Mouse (Mus musculus): ENCODE measurements around the gene Ypel3.
"Not testable (repeated sequence)": the region's sequence is repeated elsewhere in the genome, so short reads cannot be mapped to it uniquely, and the experiment has no call there.

Ypel3 gene

DNA sequence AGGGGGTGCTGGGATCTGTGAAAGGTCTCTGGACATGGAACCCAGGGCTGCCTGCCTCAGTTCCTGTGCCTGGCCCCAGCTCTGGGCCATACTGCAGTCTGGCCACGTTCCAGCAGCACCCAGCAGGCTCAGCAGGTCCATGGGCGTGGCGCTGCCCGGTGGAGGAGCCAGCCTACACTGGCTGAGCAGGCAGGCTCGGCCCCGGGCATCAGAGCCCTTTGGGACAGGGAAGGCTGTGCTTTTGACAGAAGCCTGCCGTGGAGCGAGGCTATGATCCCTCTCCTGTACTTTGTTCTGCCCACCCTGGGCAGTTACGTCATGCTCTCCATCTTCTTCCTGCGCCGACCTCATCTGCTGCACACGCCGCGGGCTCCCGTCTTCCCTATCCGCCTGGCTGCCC, 10.6 kb upstream of the Ypel3 start, which contains the start of gene Gdpd3:
Gene Gdpd3, plus strand, starts transcription at position 134 of the 400 bp plus-strand sequence.
- no peak for DNase-seq (ENCODE audit: low read depth)

DNA sequence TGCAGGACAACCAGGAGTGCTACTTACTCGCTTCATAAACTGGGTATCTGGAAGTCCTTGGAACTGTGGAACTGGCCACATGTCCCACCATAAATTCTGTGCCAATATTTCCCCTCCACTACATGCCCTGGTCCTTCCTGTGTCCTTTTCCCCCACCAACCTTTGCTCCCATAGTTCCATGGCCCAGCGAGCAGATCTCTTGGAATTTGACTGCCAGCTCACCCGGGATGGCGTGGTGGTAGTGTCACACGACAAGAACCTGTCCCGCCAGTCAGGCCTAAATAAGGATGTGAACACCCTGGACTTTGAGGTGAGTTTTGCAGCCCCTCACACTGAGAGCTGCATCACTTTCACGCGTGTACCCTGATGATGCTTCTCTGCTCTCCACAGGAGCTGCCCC, 9.8 kb upstream of the Ypel3 start:
- no peak for DNase-seq (ENCODE audit: low read depth)

DNA sequence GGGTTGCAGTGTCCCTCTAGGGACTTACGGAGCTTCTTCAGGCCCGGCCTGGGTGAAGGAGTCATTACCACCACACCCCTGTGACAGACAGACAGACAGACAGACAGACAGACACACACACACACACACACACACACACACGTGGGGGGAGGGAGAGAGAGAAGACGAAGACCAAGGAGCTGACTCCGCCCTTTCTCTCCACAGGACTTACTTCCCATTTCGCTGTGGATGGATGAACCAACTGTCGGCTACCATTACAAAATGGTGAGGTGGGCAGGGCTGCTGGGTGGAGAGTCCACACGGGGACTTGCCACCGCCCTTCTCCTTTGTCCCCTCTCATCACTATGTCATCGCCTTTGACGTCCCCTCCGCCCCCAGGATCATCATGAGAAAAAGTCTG, 6.0 kb upstream of the Ypel3 start:
- no peak for DNase-seq (ENCODE audit: low read depth)

DNA sequence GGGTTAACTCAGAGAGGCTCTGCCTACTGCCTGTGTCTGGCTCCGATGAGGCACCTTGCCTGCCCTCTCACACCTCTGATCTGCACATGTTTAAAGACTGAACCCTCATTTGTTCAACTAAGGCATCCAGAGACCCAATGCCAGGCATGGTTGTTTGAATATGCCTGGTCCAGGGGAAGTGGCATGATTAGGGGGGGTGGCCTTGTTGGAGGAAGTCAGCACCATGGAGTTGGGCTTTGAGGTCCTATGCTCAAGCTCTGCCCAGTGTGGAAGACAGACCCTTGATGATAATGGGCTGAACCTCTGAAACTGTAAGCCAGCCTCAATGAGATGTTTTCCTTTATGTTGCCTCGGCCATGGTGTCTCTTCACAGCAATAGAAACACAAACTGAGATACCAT, 3.4 kb upstream of the Ypel3 start:
- DNase-seq (ENCODE audit: low read depth) = no peak

DNA sequence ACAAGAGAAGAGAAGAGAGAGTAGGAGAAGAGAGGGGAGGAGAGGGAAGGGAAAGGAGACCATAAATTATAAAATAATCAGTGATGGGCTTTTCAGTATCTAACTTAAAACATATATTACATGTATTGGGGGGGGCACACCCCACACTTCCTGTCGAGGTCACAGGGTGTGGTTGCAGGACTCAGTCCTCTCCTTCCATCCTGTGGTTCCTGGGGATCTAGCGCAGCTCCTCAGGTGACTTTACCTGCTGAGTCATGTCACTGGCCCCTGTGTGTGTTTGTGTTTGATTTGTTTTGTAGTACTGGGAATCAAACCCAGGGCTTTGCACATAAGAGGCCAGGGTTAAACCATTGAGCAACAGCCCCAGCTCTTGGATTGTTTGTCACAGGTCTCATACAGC, 2.3 kb upstream of the Ypel3 start:
- peak; percentile 49 for DNase-seq (ENCODE audit: low read depth)

DNA sequence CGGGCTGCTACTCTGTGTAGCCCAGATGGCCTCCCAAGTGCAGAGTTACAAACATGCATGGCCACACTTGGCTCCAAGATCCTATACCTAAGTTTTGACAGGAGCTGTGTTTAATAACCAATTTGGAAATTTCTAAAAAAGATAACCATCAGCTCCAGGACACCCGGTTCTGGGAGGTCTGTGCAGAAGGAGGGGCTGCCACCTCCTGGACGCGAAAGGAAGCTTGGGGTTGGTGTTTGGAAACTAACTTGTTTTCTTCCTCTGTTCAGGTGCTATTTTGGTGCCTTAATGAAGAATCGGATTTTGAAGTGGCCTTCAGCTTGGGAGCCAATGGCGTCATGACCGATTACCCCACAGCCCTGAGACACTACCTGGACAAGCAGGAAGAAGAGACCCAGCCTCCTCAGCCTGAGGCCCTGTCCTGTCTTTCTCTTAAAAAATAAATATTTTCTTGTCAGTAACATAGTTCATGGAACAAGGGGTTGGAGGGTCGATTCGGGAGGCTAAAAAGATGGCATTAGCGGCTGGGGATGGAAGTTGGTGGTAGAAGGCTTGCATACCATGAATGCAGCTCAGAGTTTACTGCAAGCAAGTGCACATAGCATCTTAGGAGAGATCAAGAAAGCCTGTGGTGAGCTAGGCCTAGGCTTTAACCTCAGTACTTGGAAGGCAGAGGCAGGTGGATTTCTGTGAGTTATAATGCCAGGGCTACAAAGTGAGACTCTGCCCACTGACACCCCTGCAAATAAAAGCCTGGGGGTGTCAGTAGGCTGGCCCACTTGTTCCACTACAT, 1.4 kb upstream of the Ypel3 start:
- peak; percentile 48 for DNase-seq (ENCODE audit: low read depth)

DNA sequence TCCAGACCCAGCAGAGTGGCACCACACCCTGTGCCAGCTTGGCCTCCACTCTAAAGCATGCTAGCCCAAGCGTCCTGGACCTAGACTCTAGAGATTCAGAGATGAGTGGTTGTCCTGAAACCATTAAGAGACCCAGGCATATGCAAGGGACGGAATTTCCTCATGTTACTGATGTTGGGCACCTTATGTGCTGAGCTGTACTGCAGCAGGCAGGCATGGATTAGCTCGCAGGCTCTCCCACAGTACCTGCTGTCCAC, 849 bp upstream of the Ypel3 start:
- no peak for DNase-seq (ENCODE audit: low read depth)

DNA sequence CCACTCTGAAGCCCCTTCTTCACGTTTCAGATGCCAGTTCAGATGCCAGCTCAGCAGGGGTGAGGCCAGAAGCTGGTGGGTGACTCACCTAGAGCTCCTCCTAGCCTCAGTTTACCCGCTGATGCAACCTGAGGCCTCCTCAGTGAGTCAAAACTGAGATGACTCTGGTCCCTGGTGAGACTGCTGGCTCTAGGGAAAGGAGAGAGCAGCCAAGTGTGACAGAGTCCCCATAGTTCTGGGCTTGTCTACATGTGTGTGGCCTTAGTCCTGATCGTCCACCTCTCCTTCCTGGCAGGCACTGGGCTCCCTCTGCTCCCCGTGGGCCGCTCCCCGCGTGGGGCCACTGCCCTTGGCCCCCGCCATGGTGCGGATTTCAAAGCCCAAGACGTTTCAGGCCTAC, 721 bp downstream of the Ypel3 start:
- DNase-seq (ENCODE audit: low read depth) = peak; percentile 41

DNA sequence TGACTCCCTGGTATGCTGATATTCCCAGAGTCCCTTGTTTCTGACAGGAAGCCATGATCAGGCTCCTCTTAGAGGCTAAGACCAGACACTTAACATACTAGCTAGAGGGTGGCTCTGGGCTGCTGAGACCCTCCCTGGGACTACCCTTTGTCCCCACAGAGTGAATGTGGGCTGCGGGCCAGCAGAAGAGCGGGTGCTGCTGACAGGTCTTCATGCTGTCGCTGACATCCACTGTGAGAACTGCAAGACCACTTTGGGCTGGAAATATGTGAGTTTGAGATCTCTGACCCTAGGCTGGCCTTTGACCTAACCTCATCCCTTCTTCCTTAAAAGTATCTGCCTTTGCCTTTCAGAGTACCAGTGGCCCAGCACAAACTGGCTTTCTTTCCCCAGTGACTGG, 1.4 kb downstream of the Ypel3 start:
- DNase-seq (ENCODE audit: low read depth) = no peak

DNA sequence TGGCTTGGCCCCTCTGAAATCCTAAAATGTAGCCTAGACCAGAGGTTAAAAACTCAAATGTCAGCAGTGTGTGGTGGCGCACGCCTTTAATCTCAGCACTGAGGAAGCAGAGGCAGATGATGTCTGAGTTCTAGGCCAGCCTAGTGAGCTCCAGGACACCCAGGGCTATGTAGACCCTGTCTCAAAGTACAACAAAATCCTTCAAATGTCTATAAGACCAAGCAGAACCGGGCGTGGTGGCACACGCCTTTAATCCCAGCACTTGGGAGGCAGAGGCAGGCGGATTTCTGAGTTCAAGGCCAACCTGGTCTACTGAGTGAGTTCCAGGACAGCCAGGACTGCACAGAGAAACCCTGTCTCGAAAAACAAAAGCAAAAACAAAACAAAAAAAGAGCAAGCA, 2.3 kb downstream of the Ypel3 start:
- DNase-seq (ENCODE audit: low read depth) = not testable (repeated sequence)

DNA sequence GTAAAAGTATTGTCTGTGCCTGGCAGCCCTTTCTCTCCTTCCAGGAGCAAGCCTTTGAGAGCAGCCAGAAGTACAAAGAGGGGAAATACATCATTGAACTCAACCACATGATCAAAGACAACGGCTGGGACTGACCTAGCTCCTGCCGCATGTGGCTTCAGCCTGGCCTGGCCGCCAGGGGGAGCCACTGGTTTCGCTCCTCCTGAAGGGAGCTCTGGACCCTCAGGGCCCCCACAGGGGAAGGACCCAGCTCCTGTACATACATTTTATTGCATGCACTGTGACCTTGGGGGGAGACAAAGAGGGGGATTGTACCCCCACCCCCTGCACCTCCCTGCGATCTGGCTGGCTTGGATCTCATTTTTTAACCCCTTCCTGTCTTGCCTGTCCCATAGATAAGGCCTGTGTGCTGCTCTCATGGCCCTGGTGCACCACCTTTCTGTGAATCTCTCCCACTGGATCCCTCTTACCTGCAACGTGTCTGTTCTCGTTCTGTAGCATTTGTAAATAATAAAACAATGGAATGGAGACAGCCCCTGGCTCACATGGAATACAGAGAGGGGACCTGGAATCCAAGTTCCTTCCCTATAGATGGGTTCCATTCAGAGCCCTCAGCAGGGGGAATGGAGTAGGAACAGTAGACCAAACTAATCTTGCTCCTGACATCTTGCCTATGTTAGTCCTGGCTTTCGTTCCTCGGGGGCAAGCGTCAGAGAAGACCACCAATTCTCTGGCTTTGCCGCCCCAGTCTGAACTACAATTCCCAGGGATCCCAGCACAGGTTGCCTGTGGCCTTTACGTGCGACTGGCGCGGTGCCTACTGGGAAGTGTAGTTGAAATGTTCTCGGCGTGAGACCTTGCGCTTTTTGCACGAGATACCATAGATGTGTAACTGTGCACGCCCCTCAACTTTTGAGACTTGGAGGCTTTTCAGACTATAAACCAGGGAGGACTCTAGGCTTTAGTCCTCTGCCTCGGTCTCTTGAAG, 3.5 kb downstream of the Ypel3 start:
- DNase-seq (ENCODE audit: low read depth) = peak; percentile 88

DNA sequence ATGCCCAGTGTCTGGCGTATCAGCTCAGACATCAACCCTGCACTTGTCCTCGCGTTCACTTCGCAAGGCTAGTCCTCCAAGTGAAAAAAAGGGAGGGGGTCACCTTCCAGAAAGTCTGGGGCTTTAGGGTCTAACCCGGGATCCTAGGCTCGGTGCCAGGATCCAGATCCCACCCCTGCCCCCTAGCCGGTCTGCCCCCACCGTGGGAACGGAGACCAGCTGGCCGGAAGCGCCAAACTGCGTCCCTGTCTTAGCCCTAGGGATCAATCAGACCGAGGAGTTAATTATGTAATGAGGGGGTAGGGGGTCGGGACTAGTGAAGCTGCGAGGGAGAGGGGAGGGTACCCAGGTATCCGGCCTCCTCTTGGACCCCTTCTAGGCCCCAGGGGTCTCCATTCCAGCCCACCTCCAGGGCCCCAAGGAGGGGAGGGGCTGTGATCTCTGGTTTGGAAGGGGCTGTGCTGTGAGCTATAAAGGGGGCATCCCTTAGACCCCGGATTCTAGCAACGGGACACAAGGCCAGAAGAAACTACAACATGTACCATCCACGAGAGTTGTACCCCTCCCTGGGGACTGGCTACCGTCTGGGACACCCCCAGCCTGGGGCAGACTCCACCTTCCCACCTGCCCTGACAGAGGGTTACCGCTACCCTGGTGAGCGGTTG, 4.3 kb downstream of the Ypel3 start, which contains the start of gene Tbx6:
Gene Tbx6, plus strand, starts transcription at position 513 of the 665 bp plus-strand sequence.
- no peak for DNase-seq (ENCODE audit: low read depth)

DNA sequence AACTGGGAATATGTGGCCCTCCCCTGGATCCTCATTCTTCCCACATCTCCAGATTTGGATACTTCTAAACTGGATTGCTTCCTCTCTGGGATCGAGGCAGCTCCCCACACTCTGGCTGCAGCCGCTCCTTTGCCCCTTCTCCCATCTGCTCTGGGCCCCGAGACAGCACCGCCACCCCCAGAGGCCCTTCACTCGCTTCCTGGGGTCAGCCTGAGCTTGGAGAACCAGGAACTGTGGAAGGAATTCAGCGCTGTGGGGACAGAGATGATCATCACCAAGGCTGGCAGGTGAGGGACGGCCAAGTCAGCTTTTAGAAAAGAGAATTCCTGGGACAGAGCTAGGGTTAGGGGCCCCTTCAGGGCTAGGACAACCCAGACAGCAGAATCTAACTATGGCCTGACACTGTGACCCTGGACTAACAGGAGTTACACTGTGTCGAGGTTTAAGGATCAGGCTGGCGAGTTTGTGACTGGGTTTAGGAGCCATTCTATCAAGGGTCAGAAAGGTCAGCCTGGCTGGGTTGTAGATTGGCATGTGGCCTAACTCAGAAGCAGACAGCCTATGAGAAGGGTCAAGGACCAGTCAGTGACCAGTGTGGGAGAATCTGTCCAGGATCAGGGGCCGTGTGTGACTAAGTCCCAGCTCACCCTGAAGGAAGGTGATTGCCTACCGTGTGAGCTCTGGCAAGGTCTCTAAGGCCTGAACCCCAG, 5.1 kb downstream of the Ypel3 start:
- no peak for DNase-seq (ENCODE audit: low read depth)

DNA sequence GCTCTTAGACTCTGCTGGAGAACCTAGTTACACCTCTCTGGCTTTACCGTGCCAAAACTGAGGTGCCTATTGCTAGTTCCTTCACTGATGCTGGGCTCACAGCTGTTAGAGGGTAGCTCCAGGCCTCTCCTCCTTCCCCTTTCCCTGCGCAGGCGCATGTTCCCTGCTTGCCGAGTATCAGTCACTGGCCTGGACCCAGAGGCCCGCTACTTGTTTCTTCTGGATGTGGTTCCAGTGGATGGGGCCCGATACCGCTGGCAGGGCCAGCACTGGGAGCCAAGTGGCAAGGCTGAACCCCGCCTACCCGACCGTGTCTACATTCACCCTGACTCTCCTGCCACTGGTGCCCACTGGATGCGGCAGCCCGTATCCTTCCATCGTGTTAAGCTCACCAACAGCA, 5.9 kb downstream of the Ypel3 start:
- DNase-seq (ENCODE audit: low read depth) = no peak

DNA sequence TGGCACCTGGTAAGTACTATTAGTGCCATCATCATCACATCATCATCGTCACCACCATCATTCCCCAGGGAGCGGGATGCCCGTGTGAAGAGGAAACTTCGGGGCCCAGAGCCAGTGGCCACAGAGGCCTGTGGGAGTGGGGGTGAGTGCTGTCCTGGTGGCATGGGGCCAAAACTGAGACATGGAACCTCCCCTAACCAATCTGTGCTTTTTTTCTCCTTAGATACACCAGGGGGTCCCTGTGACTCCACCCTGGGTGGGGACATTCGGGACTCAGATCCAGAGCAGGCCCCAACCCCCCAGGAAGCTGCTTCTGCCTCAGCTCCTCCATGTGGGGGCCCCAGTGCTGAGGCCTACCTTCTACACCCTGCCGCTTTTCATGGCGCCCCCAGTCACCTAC, 7.7 kb downstream of the Ypel3 start:
- DNase-seq (ENCODE audit: low read depth) = no peak

DNA sequence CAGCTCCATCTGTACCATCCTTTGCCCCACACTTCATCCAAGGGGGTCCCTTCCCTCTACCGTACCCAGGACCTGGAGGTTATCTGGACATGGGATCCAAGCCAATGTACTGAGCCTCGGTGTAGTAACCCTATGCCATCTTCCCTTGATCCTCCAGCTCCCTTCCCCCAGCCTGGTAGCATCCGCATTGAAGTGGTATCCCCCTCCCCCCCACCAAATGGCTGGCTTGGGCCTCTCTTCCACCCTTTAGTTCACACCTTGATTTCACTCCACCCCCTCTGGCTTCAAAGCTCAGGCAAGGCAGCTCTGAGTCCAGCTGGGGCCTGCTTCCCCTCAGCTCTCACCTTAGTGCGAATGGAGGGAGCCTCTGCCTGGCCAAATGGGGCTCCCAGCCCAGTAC, 8.3 kb downstream of the Ypel3 start:
- DNase-seq (ENCODE audit: low read depth) = no peak

DNA sequence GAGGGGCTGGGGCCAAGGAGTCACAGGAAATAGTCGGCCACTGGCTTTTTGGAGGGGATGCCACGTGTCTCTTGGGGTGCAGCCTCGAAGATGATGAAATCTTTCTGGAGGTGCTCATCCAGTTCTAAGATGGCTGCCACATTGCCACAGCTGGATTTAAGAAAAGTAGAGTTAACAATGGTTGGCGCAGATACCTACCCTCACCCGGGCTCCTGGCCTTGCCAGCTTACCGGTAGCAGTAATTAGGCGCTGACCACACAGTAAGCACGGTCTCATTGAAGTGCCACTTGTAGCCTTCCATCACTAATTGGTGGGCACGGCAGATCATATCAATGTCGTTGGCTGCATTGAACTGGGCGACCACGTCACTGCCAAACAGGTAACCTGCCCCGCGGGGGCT, 9.4 kb downstream of the Ypel3 start:
- no peak for DNase-seq (ENCODE audit: low read depth)

DNA sequence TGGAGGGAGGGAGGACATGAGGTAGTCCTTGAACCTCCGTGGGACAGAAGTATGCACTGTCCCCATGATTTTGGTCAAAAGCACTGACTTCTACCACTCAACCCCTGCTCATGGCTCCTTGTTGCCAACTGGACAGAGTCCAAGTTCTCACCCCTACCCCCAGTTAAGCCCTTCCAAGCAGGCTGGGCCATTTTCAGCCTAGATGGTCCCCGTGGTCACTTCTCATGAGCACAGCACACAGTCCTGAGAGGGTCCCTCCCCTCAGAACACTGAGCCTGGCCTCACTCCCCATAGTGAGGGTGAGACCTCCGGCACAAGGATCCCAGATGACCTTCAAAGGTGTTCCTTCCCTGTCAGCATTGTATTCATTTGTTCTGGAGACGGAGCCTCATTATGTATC, 12.4 kb downstream of the Ypel3 start:
- DNase-seq (ENCODE audit: low read depth) = no peak

DNA sequence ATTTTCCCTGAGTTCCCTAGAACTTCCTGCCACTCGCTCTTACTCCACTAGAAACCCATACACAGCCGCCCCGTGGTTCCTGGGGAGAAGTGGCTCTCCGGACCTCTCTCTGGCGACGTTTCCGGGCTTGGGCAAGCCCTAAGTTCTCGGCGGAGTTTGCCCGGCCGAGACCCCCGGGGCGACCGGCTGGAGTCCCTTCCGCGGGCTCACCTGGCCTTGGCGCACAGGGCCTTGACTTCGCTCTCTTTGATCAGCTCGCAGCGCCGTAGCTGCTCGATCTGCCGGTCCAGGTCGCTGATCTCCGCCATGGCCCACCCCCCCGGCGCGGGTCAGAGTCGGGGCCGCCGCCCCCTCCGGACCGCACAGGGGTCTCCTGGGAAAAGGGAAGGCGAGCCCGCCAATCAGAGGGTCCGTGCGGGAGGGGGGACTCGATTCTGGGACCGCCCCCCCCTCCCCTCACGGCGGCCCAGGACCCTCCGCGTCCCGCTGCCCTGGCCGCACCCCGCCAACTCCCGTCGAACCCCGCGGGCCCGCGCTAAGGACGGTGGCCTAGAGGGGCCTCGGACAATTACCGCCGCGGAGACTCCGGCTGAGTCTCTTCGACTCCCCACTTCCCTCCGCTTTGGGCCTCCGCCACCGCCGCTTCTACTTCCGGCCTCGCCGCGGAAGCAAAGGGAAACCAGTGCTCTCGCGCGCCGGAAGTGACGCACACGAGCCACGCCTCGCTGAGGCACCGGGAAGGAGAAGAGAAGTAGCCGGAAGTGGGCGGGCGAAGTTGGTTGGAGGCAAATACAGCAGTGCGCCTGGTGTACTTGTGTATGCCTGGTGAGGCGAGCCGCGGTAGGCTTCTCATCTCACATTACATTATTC, 15.3 kb downstream of the Ypel3 start, which contains the start of gene Ppp4c:
Gene Ppp4c, minus strand, starts transcription at position 646 of the 870 bp plus-strand sequence.
- DNase-seq (ENCODE audit: low read depth) = peak; percentile 97

DNA sequence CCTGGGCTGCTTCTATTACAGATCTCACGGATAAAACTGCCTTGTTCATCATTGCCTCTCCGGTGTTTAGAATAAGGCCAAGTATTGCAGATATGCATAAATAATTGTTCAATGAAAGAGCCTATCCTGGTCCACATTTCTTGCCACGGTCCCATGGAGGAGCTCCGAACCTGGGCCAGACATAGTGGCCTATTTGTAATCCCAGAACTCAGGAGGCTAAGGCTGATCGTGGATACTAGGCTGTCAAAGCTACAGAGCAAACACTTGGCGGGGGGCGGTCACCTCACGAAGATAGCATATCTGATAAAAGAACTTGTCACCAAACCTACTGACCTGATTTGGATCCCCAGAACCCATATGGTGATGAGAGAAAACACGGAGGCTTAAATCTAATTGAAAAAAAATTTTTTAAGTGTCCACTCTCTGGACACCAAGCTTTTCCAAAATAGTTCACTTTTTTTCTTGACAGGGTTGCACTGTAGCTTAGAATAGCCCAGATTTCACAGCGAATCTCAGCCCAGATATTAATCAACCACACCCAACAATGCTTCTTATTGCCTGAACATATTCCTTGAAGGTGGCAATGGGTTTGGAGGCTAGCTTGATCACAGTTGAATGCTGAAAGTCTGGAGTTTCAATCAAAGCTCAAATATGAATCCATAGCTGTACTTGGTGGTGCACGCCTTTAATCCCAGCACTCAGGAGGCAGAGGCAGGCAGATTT, 16.1 kb downstream of the Ypel3 start:
- no peak for DNase-seq (ENCODE audit: low read depth)
